Mouse (Mus musculus) hindbrain, embryonic 14.5 days (tissue): ENCODE results near the gene Sec61a1. TPM values are rescaled to one million over a fixed set of nuclear protein-coding genes. Genes with fewer than 3 reads are reported as not detected.

ENCODE experiments used
- ATAC-seq: fragments of 200-750 bp; cut with Nextera tagmentation; 2 replicates; pipeline ENCODE4 v1.8.0; 2017; ENCODE audit warnings: moderate number of reproducible peaks, mild to moderate bottlenecking, moderate TSS enrichment, moderate library complexity; ENCODE audit not compliant: low FRiP score
- DNase-seq: peaks from one replicate; pipeline ENCODE4 v3.0.0-alpha.2; 2015; ENCODE audit warnings: low spot score
- H3K27ac ChIP-seq: fragments of 300-500 bp; sonication (generic); 2 replicates; pipeline ENCODE4 v1.5.1; 2014; ENCODE audit warnings: mild to moderate bottlenecking, moderate library complexity
- H3K27me3 ChIP-seq: fragments of 300-500 bp; sonication (generic); 2 replicates; pipeline ENCODE4 v1.6.1; 2014; ENCODE audit warnings: mild to moderate bottlenecking, low read length, mixed read lengths; ENCODE audit not compliant: control insufficient read depth, insufficient read depth
- H3K36me3 ChIP-seq: fragments of 300-500 bp; sonication (generic); replicated peaks from 2 replicates; pipeline ENCODE4 v1.6.1; 2014; ENCODE audit not compliant: control insufficient read depth, insufficient read depth
- H3K4me1 ChIP-seq: fragments of 300-500 bp; sonication (generic); replicated peaks from 2 replicates; pipeline ENCODE4 v1.6.1; 2014; ENCODE audit warnings: antibody characterized with exemption, low read length, mixed read lengths; ENCODE audit not compliant: control insufficient read depth, insufficient read depth
- H3K4me2 ChIP-seq: fragments of 300-500 bp; sonication (generic); replicated peaks from 2 replicates; pipeline ENCODE4 v1.6.1; 2014; ENCODE audit warnings: mild to moderate bottlenecking, moderate library complexity
- H3K4me3 ChIP-seq: fragments of 300-500 bp; sonication (generic); replicated peaks from 2 replicates; pipeline ENCODE4 v1.5.1; 2014; ENCODE audit warnings: mild to moderate bottlenecking, low read length
- H3K9ac ChIP-seq: fragments of 300-500 bp; sonication (generic); 2 replicates; pipeline ENCODE4 v1.6.1; 2014
- H3K9me3 ChIP-seq: fragments of 300-500 bp; sonication (generic); 2 replicates; pipeline ENCODE4 v1.6.1; 2016; ENCODE audit warnings: low read length; ENCODE audit not compliant: control insufficient read depth
- WGBS: fragments of 180-500 bp; shearing (Covaris S2); extraction: QIAGEN DNeasy Blood & Tissue Kit; methylation state at CpG from one replicate; pipeline ENCODE4 v1.1.7; 2014; 5-methylcytosine and 5-hydroxymethylcytosine counted together
- polyA plus RNA-seq: library from polyadenylated mRNA; unstranded; fragments of >200 nt; fragmentation: Nextera tagmentation; extraction: Ambion mirVana; gene quantifications from 2 replicates; pipeline ENCODE4 v1.2.1, GENCODE M21; 2014

The Sec61a1 gene
- 140 and 155 TPM in 2 replicates for polyA plus RNA-seq

- H3K4me2 ChIP-seq = peak within 1 kb of the TSS; percentile 98
- no peaks in the 10 kb centered on the region for H3K27me3 ChIP-seq
- peaks cover 23% of the 10 kb centered on the region for H3K4me1 ChIP-seq
- H3K27ac ChIP-seq = peak within 1 kb of the TSS; percentile 92
- WGBS = under 1% methylated on average over 65 of the region's 80 CpGs
- H3K36me3 ChIP-seq = peaks cover 24% of the 10 kb centered on the region
- peak within 1 kb of the TSS; percentile 97 for H3K4me3 ChIP-seq
- H3K9me3 ChIP-seq = no peaks in the 10 kb centered on the region
- H3K9ac ChIP-seq = peak within 1 kb of the TSS; percentile 97
- ATAC-seq (peak; percentile 97), DNase-seq (peak; percentile 94)
These were observed at the start of gene Sec61a1 for GRCm38 (mm10) chr6:88518404-88519263. TSS of gene Sec61a1 (minus strand) at chr6:88518905.

- Histone ChIP-seq H3K36me3 (no peaks in the 10 kb centered on the region), H3K9ac (no peak overlapping the region), H3K4me1 (no peaks in the 10 kb centered on the region), H3K4me3 (no peak overlapping the region), H3K9me3 (no peaks in the 10 kb centered on the region), H3K4me2 (no peak overlapping the region), H3K27ac (no peak overlapping the region), H3K27me3 (peaks cover 21% of the 10 kb centered on the region)
- WGBS = 4% methylated on average over 7 of the region's 7 CpGs
- ATAC-seq (no peak), DNase-seq (no peak)
These were observed 48.0 kb upstream of the Sec61a1 start for GRCm38 (mm10) chr6:88566676-88567075.

- Histone ChIP-seq H3K4me2 (no peak overlapping the region), H3K36me3 (no peaks in the 10 kb centered on the region), H3K4me3 (no peak overlapping the region), H3K27me3 (peaks cover 21% of the 10 kb centered on the region), H3K9me3 (no peaks in the 10 kb centered on the region), H3K27ac (no peak overlapping the region), H3K9ac (no peak overlapping the region), H3K4me1 (no peaks in the 10 kb centered on the region)
- WGBS = 44% methylated on average over 6 of the region's 6 CpGs
- DNase-seq = no peak
- ATAC-seq = no peak
These were observed 46.3 kb upstream of the Sec61a1 start for GRCm38 (mm10) chr6:88565033-88565432.

- 92% methylated on average over 4 of the region's 4 CpGs for WGBS
- Histone ChIP-seq H3K4me1 (no peaks in the 10 kb centered on the region), H3K27me3 (0 out of 2 replicates have a peak, but pooled peaks cover 6% of the 10 kb centered on the region), H3K9me3 (no peaks in the 10 kb centered on the region), H3K27ac (no peak overlapping the region), H3K4me2 (no peak overlapping the region), H3K9ac (no peak overlapping the region), H3K36me3 (no peaks in the 10 kb centered on the region), H3K4me3 (no peak overlapping the region)
- ATAC-seq (no peak), DNase-seq (no peak)
These were observed 41.5 kb upstream of the Sec61a1 start for GRCm38 (mm10) chr6:88560156-88560555.

DNA sequence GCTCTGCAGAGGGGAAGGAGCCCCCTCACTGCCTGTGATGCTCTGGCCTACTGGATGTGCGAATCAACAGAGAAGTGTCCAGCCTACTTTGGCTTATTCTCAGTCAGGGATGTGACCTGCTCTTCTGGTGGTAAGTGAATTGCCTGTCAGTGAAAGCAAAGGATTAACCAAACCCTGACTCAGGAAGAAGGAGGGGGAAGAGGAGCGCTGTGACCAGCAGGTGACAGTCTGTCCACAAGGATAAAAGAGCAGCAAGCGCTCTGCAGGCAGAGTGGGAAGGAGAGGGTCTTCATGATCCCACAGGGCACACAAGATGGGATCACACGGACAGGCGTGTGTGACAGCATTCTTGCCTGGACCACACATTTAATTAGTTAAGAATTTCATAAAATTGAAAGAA lies 41.0 kb upstream of the Sec61a1 start:
- WGBS = 46% methylated on average over 5 of the region's 5 CpGs
- Histone ChIP-seq H3K27me3 (0 out of 2 replicates have a peak, but pooled peaks cover 5% of the 10 kb centered on the region), H3K4me2 (no peak overlapping the region), H3K36me3 (no peaks in the 10 kb centered on the region), H3K9ac (no peak overlapping the region), H3K9me3 (no peaks in the 10 kb centered on the region), H3K4me3 (no peak overlapping the region), H3K27ac (no peak overlapping the region), H3K4me1 (no peaks in the 10 kb centered on the region)
- DNase-seq (no peak), ATAC-seq (no peak)

DNA sequence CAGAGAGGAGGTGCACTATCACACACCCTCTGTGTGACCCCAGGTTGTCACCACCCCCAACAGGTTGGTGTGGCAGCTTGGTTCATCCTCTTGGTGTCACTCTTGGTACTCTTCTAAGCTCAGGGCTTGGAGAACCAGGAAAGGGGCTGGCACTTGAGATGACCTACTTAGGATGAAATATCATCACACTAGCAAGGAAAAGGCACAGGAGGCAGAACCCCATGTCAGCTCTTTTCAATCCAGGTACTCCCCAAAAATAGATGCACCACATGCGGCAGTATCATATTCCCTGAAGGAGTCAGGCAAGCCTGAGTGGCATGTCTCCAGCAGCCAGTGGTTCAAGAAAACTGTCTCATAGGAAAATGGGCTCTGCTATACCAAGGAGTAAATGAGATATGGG lies 39.4 kb upstream of the Sec61a1 start:
- DNase-seq (no peak), ATAC-seq (no peak)
- Histone ChIP-seq H3K36me3 (no peaks in the 10 kb centered on the region), H3K4me1 (no peaks in the 10 kb centered on the region), H3K9ac (no peak overlapping the region), H3K4me2 (no peak overlapping the region), H3K4me3 (no peak overlapping the region), H3K9me3 (no peaks in the 10 kb centered on the region), H3K27me3 (no peaks in the 10 kb centered on the region), H3K27ac (no peak overlapping the region)
- WGBS = 86% methylated on average over 1 of the region's 1 CpGs

- no peak overlapping the region for H3K27ac ChIP-seq
- H3K36me3 ChIP-seq = no peaks in the 10 kb centered on the region
- H3K4me1 ChIP-seq = no peaks in the 10 kb centered on the region
- H3K4me3 ChIP-seq = no peak overlapping the region
- H3K27me3 ChIP-seq = no peaks in the 10 kb centered on the region
- 11% methylated on average over 4 of the region's 4 CpGs for WGBS
- no peak overlapping the region for H3K9ac ChIP-seq
- DNase-seq = no peak
- no peak overlapping the region for H3K4me2 ChIP-seq
- H3K9me3 ChIP-seq = no peaks in the 10 kb centered on the region
- ATAC-seq = no peak
These were observed 38.8 kb upstream of the Sec61a1 start for GRCm38 (mm10) chr6:88557548-88557947.

GRCm38 (mm10) chr6:88549916-88550315 lies 31.2 kb upstream of the Sec61a1 start:
- ATAC-seq = no peak
- Histone ChIP-seq H3K4me2 (no peak overlapping the region), H3K36me3 (no peaks in the 10 kb centered on the region), H3K4me3 (no peak overlapping the region), H3K27me3 (no peaks in the 10 kb centered on the region), H3K27ac (no peak overlapping the region), H3K9ac (no peak overlapping the region), H3K9me3 (no peaks in the 10 kb centered on the region), H3K4me1 (peaks cover 6% of the 10 kb centered on the region; the same call in 1 of the 2 replicates)
- WGBS = 90% methylated on average over 2 of the region's 2 CpGs
- DNase-seq = no peak

DNA sequence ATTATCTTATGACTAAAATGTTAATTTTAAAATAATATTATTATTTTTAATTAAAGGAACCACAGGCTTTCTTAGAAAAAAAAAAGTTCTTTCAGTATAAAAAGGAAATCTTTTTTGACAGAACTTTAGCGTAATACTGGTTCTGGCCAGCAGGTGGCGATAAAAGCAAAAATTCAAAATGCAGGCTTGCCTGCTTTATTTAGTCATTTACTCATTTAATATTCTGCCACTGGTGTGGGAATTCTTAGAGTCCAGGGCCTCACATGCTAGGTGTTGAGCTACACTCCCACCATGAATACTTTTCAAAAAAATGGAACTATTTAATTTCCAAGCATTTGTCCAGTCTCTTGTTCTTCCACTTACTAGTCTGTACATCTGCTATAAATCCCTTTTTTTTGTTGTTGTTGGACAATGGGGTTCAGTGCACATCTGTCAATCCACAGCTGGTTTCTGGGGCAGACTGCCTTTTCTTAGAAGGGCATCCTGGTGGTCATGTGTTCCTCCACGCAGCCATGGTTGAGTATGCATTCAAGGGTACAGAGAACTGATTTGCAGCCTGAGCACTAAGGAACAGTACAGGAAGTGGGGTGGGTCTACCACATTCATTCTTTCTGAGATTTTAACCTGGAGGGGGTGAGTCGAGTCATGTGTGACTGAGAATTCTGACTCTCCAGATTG lies 30.6 kb upstream of the Sec61a1 start:
- peaks cover 9% of the 10 kb centered on the region; the same call in 1 of the 2 replicates for H3K4me1 ChIP-seq
- 28% methylated on average over 4 of the region's 4 CpGs for WGBS
- H3K9ac ChIP-seq = no peak overlapping the region
- no peaks in the 10 kb centered on the region for H3K9me3 ChIP-seq
- H3K4me3 ChIP-seq = no peak overlapping the region
- DNase-seq (peak; percentile 91), ATAC-seq (no peak)
- no peak overlapping the region for H3K27ac ChIP-seq
- no peaks in the 10 kb centered on the region for H3K27me3 ChIP-seq
- no peak overlapping the region for H3K4me2 ChIP-seq
- H3K36me3 ChIP-seq = no peaks in the 10 kb centered on the region
